Mouse (Mus musculus): ENCODE data around the gene Gm28551. TPM values are rescaled to one million over a fixed set of nuclear protein-coding genes. Genes with fewer than 3 reads are reported as not detected.

Gene Gm28551
- total RNA-seq, 2 experiments from 2014 or later, result not detected

DNA sequence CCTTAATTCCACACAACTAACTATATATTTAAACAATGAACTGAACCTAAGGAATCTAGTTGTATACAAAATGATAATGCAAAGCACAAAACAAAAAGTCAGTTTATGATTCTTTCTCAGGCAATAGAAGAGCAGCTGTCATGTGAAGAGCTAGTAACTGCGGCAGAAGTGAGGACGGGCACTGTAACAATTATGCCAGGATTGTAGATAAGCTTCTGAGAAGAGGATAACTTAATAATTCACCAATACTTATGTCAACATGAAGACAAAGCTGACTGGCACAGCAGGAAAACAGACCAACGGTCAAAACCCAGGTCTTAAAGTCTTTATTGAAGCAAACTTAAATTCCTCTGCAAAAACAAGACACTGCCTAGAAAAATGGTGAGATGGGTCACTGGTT, 61.3 kb downstream of the Gm28551 start:
- no peak for DNase-seq (ENCODE audit: low spot score in 2 of 2)

Other genes starting within 250 kb of the Gm28551 start
- not detected for gene 1700019A02Rik, start 165.0 kb downstream of the Gm28551 start, total RNA-seq (2021)
- 1 to 10 TPM; 4.5 to 5.2 TPM for gene Pms1, start 55.6 kb downstream of the Gm28551 start, total RNA-seq (2021)
- gene Ormdl1, start 55.6 kb downstream of the Gm28551 start, total RNA-seq (2021), result 10 to 100 TPM; 14.1 to 19.5 TPM
- 1 to 10 TPM; 1.8 TPM for gene Gm28778, start 55.6 kb downstream of the Gm28551 start, total RNA-seq (2021)
- 10 to 100 TPM; 18.2 to 19.0 TPM for gene Osgepl1, start 39.0 kb downstream of the Gm28551 start, total RNA-seq (2021)
- gene Asdurf, start within 50 bp of the Gm28551 start, total RNA-seq (2021), result 1 to 10 TPM in 1 of 2 experiments, not detected in 1; 6.7 TPM
- gene Asnsd1, start 85 bp upstream of the Gm28551 start, total RNA-seq (2021), result 10 to 100 TPM; 26.3 to 29.3 TPM

All from adrenal gland, adult 18-20 months (tissue).